Mouse (Mus musculus) ES-E14 (cell line): Measurements from ENCODE around the gene Isg20l2. TPM values are rescaled to one million over a fixed set of nuclear protein-coding genes. Genes with fewer than 3 reads are reported as not detected.
"Not testable (repeated sequence)": the region's sequence is repeated elsewhere in the genome, so short reads cannot be mapped to it uniquely, and the experiment has no call there.

Experiments used
- DNase-seq: peaks from one replicate; pipeline ENCODE4 v3.0.0-alpha.2; 2013; ENCODE audit warnings: low read depth, low spot score
- H3K27ac ChIP-seq: 2 replicates; pipeline ENCODE4 v1.5.1; 2012; ENCODE audit warnings: low read depth, mild to moderate bottlenecking, low read length, moderate library complexity, mixed read lengths; ENCODE audit not compliant: poor library complexity, insufficient read depth, severe bottlenecking
- H3K36me3 ChIP-seq: 2 replicates; pipeline ENCODE4 v1.6.1; 2012; ENCODE audit warnings: mild to moderate bottlenecking, low read length, moderate library complexity, mixed read lengths; ENCODE audit not compliant: control insufficient read depth, poor library complexity, insufficient read depth, severe bottlenecking
- H3K4me1 ChIP-seq, 2 experiments: fragments of 150-350 bp in 1 of 2; sonication (generic) in 1 of 2; 2 replicates each; pipeline ENCODE4 v1.6.1; 2012; ENCODE audit warnings: low read length in 2 of 2, mild to moderate bottlenecking in 1 of 2, mixed read lengths in 1 of 2; ENCODE audit not compliant: control insufficient read depth in 2 of 2, insufficient read depth in 2 of 2, poor library complexity in 1 of 2
- H3K4me3 ChIP-seq, 2 experiments: fragments of 150-350 bp in 1 of 2; sonication (generic) in 1 of 2; 2 replicates each; pipeline ENCODE4 v1.5.1; 2012; ENCODE audit warnings: low read length in 2 of 2, low read depth in 1 of 2, mild to moderate bottlenecking in 1 of 2, mixed read lengths in 1 of 2; ENCODE audit not compliant: insufficient read depth in 1 of 2, poor library complexity in 1 of 2, severe bottlenecking in 1 of 2
- H3K9ac ChIP-seq: 2 replicates; pipeline ENCODE4 v1.6.1; 2012; ENCODE audit warnings: low read depth, mild to moderate bottlenecking, low read length, mixed read lengths; ENCODE audit not compliant: poor library complexity, insufficient read depth, severe bottlenecking
- H3K9me3 ChIP-seq: fragments of 150-350 bp; sonication (generic); 2 replicates; pipeline ENCODE4 v1.6.1; 2012; ENCODE audit warnings: low read depth, mild to moderate bottlenecking, low read length; ENCODE audit not compliant: control insufficient read depth, insufficient read depth
- CHD2 ChIP-seq: IDR thresholded peaks from 2 replicates; pipeline ENCODE4 v1.6.1; 2014; ENCODE audit warnings: mild to moderate bottlenecking, low read depth, low read length, inconsistent platforms
- HCFC1 ChIP-seq: IDR thresholded peaks from 2 replicates; pipeline ENCODE4 v1.6.1; 2012; ENCODE audit warnings: low read length, inconsistent platforms, borderline replicate concordance; ENCODE audit not compliant: insufficient read depth
- MAFK ChIP-seq: IDR thresholded peaks from 2 replicates; pipeline ENCODE4 v1.6.1; 2014; ENCODE audit warnings: mild to moderate bottlenecking, low read depth, low read length, inconsistent platforms; ENCODE audit not compliant: insufficient read depth
- ZC3H11A ChIP-seq: IDR thresholded peaks from 2 replicates; pipeline ENCODE4 v1.6.1; 2012; ENCODE audit warnings: low read depth, mild to moderate bottlenecking, inconsistent platforms, low read length, borderline replicate concordance
- ZNF384 ChIP-seq: IDR thresholded peaks from 2 replicates; pipeline ENCODE4 v1.6.1; 2012; ENCODE audit warnings: low read depth, low read length, inconsistent platforms
- in situ Hi-C, 2 experiments: fragments of 600-800 bp; cut with MboI; formaldehyde crosslinking; loops; one replicate each; pipeline ENCODE4 v1.15.1; 2025; ENCODE audit warnings: low sequenced_read_pairs in 2 of 2, inconsistent platforms in 1 of 2; ENCODE audit not compliant: unreplicated experiment in 2 of 2
- total RNA-seq: library from RNA; depleted of rRNA; stranded (reverse); fragments of 300-350 nt; gene quantifications from 2 replicates; pipeline ENCODE4 v1.2.3, GENCODE M21; 2012

Gene Isg20l2
- total RNA-seq, 1 experiment, result 40.1 TPM

GRCm38 (mm10) chr3:87886004-87886365, 44.1 kb upstream of the Isg20l2 start:
- Histone ChIP-seq H3K27ac (no peak overlapping the region; the same call in 1 of the 2 replicates), H3K4me1 (peaks cover 0 to 3% of the 10 kb centered on the region in 2 experiments; a peak in 1 of 4 replicates), H3K4me3 (peak overlapping the region; percentile 66 to 73), H3K9ac (peak overlapping the region; percentile 64; the same call in 1 of the 2 replicates), H3K36me3 (peaks cover 2% of the 10 kb centered on the region), H3K9me3 (no peaks in the 10 kb centered on the region)
- TF ChIP-seq ZNF384 (peak; percentile 97), CHD2 (peak; percentile 39; the same call in 1 of the 2 replicates), HCFC1 (no peak), MAFK (no peak), ZC3H11A (no peak)
- no peak for DNase-seq
- in situ Hi-C loops, result no loop called here

- Histone ChIP-seq H3K27ac (no peak overlapping the region), H3K36me3 (peaks cover 2% of the 10 kb centered on the region), H3K4me3 (peak overlapping the region in 1 of 2 experiments; percentile 73; a peak in 2 of 4 replicates), H3K9ac (peak overlapping the region; percentile 2; the same call in 1 of the 2 replicates), H3K4me1 (peaks cover 0 to 3% of the 10 kb centered on the region in 2 experiments; a peak in 1 of 4 replicates), H3K9me3 (no peaks in the 10 kb centered on the region)
- in situ Hi-C loops, result no loop called here
- DNase-seq, result no peak
- TF ChIP-seq ZC3H11A, result no peak
- no peak for TF ChIP-seq HCFC1
- TF ChIP-seq CHD2, result no peak
- 0 out of 2 replicates have a peak, but pooled peaks have one; percentile 4 for TF ChIP-seq ZNF384
- no peak for TF ChIP-seq MAFK
These were observed 43.7 kb upstream of the Isg20l2 start for GRCm38 (mm10) chr3:87886416-87886815.

- H3K9ac ChIP-seq, DNase-seq, in situ Hi-C loops, H3K4me1 ChIP-seq, H3K27ac ChIP-seq, H3K9me3 ChIP-seq, H3K36me3 ChIP-seq, H3K4me3 ChIP-seq: not testable (repeated sequence)
These were observed 42.7 kb upstream of the Isg20l2 start for GRCm38 (mm10) chr3:87887400-87887799.

GRCm38 (mm10) chr3:87891481-87891880, 38.6 kb upstream of the Isg20l2 start:
- no peak for DNase-seq
- TF ChIP-seq MAFK, result no peak
- no peak for TF ChIP-seq ZNF384
- TF ChIP-seq ZC3H11A, result no peak
- no peak for TF ChIP-seq CHD2
- no peak for TF ChIP-seq HCFC1
- Histone ChIP-seq H3K9ac (no peak overlapping the region), H3K4me1 (peaks cover 6 to 7% of the 10 kb centered on the region in 2 experiments; a peak in 3 of 4 replicates), H3K9me3 (no peaks in the 10 kb centered on the region), H3K27ac (no peak overlapping the region), H3K4me3 (no peak overlapping the region), H3K36me3 (no peaks in the 10 kb centered on the region)
- in situ Hi-C loops, result no loop called here

- Histone ChIP-seq H3K9me3 (no peaks in the 10 kb centered on the region), H3K27ac (peak overlapping the region; percentile 90), H3K36me3 (no peaks in the 10 kb centered on the region), H3K4me3 (peak overlapping the region in 1 of 2 experiments; percentile 1; a peak in 1 of 4 replicates), H3K4me1 (peaks cover 6 to 7% of the 10 kb centered on the region in 2 experiments; a peak in 3 of 4 replicates), H3K9ac (peak overlapping the region; percentile 22; the same call in 1 of the 2 replicates)
- in situ Hi-C loops, result no loop called here
- TF ChIP-seq MAFK, result no peak
- peak; percentile 54; the same call in 1 of the 2 replicates for TF ChIP-seq ZNF384
- no peak for TF ChIP-seq ZC3H11A
- TF ChIP-seq HCFC1, result 0 out of 2 replicates have a peak, but pooled peaks have one; percentile 16
- no peak for TF ChIP-seq CHD2
- DNase-seq, result peak; percentile 66
These were observed 36.7 kb upstream of the Isg20l2 start for GRCm38 (mm10) chr3:87893367-87893905.
